Mouse (Mus musculus): ENCODE data around the gene 9430015G10Rik.

- TF ChIP-seq CTCF (IDR thresholded peaks at IDR 0.05; ENCODE audit: low read depth), result no peak
- no peak for TF ChIP-seq EP300 (IDR thresholded peaks at IDR 0.05; ENCODE audit: low read depth)
Measured at GRCm38 (mm10) chr4:156093758-156094157, 16.0 kb upstream of the 9430015G10Rik start.
